Comparison of ENCODE assay signal across 1 mouse cellular context in the genomic region with DNA sequence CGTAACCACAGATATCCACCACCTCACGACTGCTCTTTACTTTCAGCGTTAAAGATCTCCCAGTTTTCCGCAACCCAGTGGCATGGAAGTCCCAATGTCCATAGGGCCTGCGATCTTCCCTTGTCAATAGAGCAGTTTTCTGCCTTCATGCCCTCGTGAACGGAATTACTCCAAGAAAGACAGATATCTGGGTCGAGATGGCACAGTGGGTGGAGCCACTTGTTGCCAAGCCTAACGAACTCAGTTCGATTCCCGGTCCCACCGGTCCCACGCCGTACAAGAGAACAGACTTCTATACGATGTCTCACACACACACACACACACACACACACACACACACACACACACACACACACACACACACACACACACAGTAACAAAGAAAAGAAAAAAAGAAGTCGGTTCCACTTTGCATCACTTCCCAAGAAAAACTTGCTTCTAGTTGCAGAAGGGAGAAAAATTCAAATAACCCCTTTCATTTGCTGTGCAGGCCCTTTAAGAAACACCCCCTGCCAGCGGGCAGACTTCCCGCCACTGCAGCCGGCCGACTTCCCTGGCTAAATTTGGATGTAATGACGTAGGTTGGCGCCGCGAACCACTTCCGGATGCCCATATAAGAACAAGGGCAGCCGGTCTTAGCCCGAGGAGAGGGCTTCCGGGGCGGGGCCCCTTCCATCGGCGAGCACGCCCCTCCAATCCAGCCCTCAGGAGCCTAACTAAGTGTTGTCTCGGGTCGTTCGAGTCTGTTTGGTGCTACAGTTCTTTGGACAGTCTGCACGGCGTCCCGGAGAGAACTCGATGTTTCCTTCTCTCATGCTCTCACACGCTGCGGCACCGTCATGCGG.
TF ChIP-seq lines count a peak whose summit lies in the region.

No protein-coding gene starts in this region.

TF ChIP-seq in myocyte, 11 proteins besides CTCF, POLR2A, EP300 and RAD21:
- no peak for TF ChIP-seq REST (IDR thresholded peaks at IDR 0.05; ENCODE audit: insufficient read depth, insufficient read length)
- no peak for TF ChIP-seq TCF12 (IDR thresholded peaks at IDR 0.05; ENCODE audit: insufficient read depth, poor library complexity, severe bottlenecking)
- no peak for TF ChIP-seq CEBPB (IDR thresholded peaks at IDR 0.05; ENCODE audit: insufficient read depth, poor library complexity, severe bottlenecking)
- peak; percentile 95 for TF ChIP-seq POLR2AphosphoS2 (IDR thresholded peaks at IDR 0.05; ENCODE audit: insufficient read length, low read depth)
- no peak for TF ChIP-seq MYOD1 (IDR thresholded peaks at IDR 0.05; ENCODE audit: control insufficient read depth in 1 of 3, insufficient read length in 2 of 3, low read depth in 2 of 3)
- no peak for TF ChIP-seq TCF3 (IDR thresholded peaks at IDR 0.05; ENCODE audit: insufficient read length, low read depth)
- peak; percentile 100 for TF ChIP-seq SRF (IDR thresholded peaks at IDR 0.05; ENCODE audit: control insufficient read depth, insufficient read length, low read depth)
- no peak for TF ChIP-seq MAX (IDR thresholded peaks at IDR 0.05; ENCODE audit: low read depth)
- peak; percentile 84 for TF ChIP-seq E2F4 (IDR thresholded peaks at IDR 0.05; ENCODE audit: insufficient read depth)
- TF ChIP-seq USF1 (IDR thresholded peaks at IDR 0.05; ENCODE audit: low read depth), result no peak
- TF ChIP-seq MYOG (IDR thresholded peaks at IDR 0.05; ENCODE audit: control insufficient read depth in 1 of 3, insufficient read depth in 1 of 3, insufficient read length in 2 of 3, low read depth in 2 of 3), result no peak
